Mouse (Mus musculus): ENCODE results near the gene Mb.

- TF ChIP-seq CTCF (IDR thresholded peaks at IDR 0.05) (no peak), EP300 (IDR thresholded peaks at IDR 0.05) (no peak)
Observed at GRCm38 (mm10) chr15:77031271-77031670, 19.2 kb downstream of the Mb start.

Data from lung, postnatal 0 days (tissue).